Mouse (Mus musculus) liver, postnatal 0 days (tissue): ENCODE results near the gene Mbtd1.

Experiments used
- CTCF ChIP-seq: sonication (generic); IDR thresholded peaks from 2 replicates; pipeline ENCODE4 v1.5.1; 2016; ENCODE audit warnings: antibody characterized with exemption, low read depth
- EP300 ChIP-seq: IDR thresholded peaks from 2 replicates; pipeline ENCODE4 v1.6.1; 2016; ENCODE audit warnings: antibody characterized with exemption, low read depth, mild to moderate bottlenecking

DNA sequence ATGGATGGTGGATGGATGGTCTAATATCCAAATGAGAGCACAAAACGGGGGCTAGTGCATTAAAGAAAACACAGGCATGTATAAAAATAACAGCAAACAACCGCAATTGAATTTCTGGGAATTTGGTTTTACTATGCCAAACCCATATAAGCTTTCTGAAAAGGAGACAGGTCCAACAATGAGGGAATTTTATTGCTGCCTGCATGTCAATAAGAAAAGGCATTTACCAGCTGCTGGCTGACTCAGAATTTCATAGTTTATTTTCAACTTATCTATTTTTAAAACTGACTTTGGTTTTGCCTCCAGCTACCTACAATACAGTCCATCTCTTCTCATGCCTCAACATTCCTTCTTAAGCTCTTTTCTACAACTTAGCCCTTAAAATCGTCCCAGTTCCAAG is 33.1 kb upstream of the Mbtd1 start:
- TF ChIP-seq CTCF: no peak
- TF ChIP-seq EP300: no peak
